Mouse (Mus musculus) neural tube, embryonic 14.5 days (tissue): ENCODE measurements at regions not wholly inside any gene's neighbourhood (a gene's known extent, or its start where the extent isn't known, plus 50 kb on each side); places are given as distances from the start of the nearest gene placed in this dataset.

Source experiments
- ATAC-seq: fragments of 200-750 bp; cut with Nextera tagmentation; 2 replicates; pipeline ENCODE4 v1.8.0; 2017; ENCODE audit warnings: low read depth, mild to moderate bottlenecking, moderate TSS enrichment, moderate library complexity
- H3K27ac ChIP-seq: fragments of 300-500 bp; sonication (generic); 2 replicates; pipeline ENCODE4 v1.5.1; 2014; ENCODE audit warnings: low read depth, mild to moderate bottlenecking, control low read depth, low read length, moderate library complexity, mixed read lengths
- H3K27me3 ChIP-seq: fragments of 300-500 bp; sonication (generic); 2 replicates; pipeline ENCODE4 v1.6.1; 2014; ENCODE audit warnings: low read length; ENCODE audit not compliant: control insufficient read depth, insufficient read depth
- H3K36me3 ChIP-seq: fragments of 300-500 bp; sonication (generic); 2 replicates; pipeline ENCODE4 v1.6.1; 2014; ENCODE audit warnings: low read length, mixed read lengths; ENCODE audit not compliant: control insufficient read depth, insufficient read depth
- H3K4me1 ChIP-seq: fragments of 300-500 bp; sonication (generic); 2 replicates; pipeline ENCODE4 v1.6.1; 2014; ENCODE audit warnings: low read length; ENCODE audit not compliant: control insufficient read depth, insufficient read depth
- H3K4me2 ChIP-seq: fragments of 300-500 bp; sonication (generic); 2 replicates; pipeline ENCODE4 v1.6.1; 2014; ENCODE audit warnings: mild to moderate bottlenecking, low read depth, low read length, control low read depth
- H3K4me3 ChIP-seq: fragments of 300-500 bp; sonication (generic); 2 replicates; pipeline ENCODE4 v1.5.1; 2014; ENCODE audit warnings: low read depth, low read length, control low read depth, mixed read lengths
- H3K9ac ChIP-seq: fragments of 300-500 bp; sonication (generic); replicated peaks from 2 replicates; pipeline ENCODE4 v1.6.1; 2014; ENCODE audit warnings: low read depth, mild to moderate bottlenecking, control low read depth, low read length, mixed read lengths
- H3K9me3 ChIP-seq: fragments of 300-500 bp; sonication (generic); 2 replicates; pipeline ENCODE4 v1.6.1; 2016; ENCODE audit warnings: low read length; ENCODE audit not compliant: control insufficient read depth
- WGBS: fragments of 180-500 bp; shearing (Covaris S2); extraction: QIAGEN DNeasy Blood & Tissue Kit; methylation state at CpG from one replicate; pipeline ENCODE4 v1.1.7; 2014; 5-methylcytosine and 5-hydroxymethylcytosine counted together

DNA sequence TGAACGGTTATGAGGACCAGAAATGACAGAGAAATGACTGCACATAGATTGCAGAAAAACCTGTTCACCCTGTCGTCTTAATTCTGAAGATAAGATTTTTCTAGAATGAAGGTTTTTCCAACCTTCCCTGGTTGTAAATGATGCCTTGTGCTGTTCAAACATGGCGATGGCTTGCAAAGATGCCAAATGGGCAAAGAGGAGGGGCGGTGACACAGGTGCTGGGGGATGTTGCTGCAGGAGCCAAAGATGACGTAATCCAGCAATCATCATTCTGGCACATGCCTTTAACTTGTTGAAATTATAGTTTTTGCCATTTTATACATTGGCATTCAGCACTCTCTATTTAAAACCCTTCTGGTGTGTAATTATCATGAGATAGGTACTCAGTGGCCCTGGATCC is 263.8 kb downstream of the Gm9195 start:
- Histone ChIP-seq H3K9me3 (no peaks in the 10 kb centered on the region), H3K4me1 (no peaks in the 10 kb centered on the region), H3K27me3 (no peaks in the 10 kb centered on the region), H3K9ac (no peak overlapping the region), H3K36me3 (no peaks in the 10 kb centered on the region), H3K4me2 (no peak overlapping the region), H3K27ac (no peak overlapping the region), H3K4me3 (no peak overlapping the region)
- no peak for ATAC-seq
- WGBS, result 75% methylated on average over 5 of the region's 5 CpGs

GRCm38 (mm10) chr14:72227441-72227840 is 264.2 kb downstream of the Gm9195 start:
- no peak for ATAC-seq
- Histone ChIP-seq H3K4me3 (no peak overlapping the region), H3K27ac (no peak overlapping the region), H3K4me1 (no peaks in the 10 kb centered on the region), H3K9me3 (no peaks in the 10 kb centered on the region), H3K9ac (no peak overlapping the region), H3K4me2 (no peak overlapping the region), H3K36me3 (no peaks in the 10 kb centered on the region), H3K27me3 (no peaks in the 10 kb centered on the region)
- WGBS, result 75% methylated on average over 1 of the region's 1 CpGs

- H3K9me3 ChIP-seq, result no peaks in the 10 kb centered on the region
Observed at GRCm38 (mm10) chr14:72226946-72227345, 264.7 kb downstream of the Gm9195 start.

DNA sequence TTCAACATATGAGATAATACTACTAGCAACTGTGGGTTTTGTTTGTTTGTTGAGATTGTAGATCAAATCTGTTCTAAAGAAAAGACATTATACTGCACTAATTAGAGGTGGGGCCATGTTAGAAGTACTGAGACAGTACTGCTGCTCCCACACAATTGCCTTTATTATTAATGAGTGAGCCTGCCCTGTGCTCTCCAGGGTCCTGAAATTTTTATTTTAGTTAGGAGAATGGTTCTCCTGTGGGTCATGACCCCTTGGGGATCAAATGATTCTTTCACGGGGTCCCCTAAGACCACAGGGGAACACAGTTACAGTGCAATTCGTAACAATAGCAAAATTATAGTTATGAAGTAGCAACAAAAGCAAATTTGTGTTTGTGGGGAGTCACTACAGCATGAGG is 268.8 kb downstream of the Gm9195 start:
- no peak overlapping the region for H3K9ac ChIP-seq
- no peak overlapping the region for H3K4me3 ChIP-seq
- no peaks in the 10 kb centered on the region for H3K9me3 ChIP-seq
- WGBS, result 49% methylated on average over 2 of the region's 2 CpGs
- no peaks in the 10 kb centered on the region for H3K36me3 ChIP-seq
- H3K4me1 ChIP-seq, result no peaks in the 10 kb centered on the region
- H3K27ac ChIP-seq, result no peak overlapping the region
- no peaks in the 10 kb centered on the region for H3K27me3 ChIP-seq
- ATAC-seq, result no peak
- no peak overlapping the region for H3K4me2 ChIP-seq

More at GRCm38 (mm10) chr14:72226946-72227345, 264.7 kb downstream of the Gm9195 start:
- H3K9ac ChIP-seq, result no peak overlapping the region
- no peaks in the 10 kb centered on the region for H3K4me1 ChIP-seq
- H3K4me2 ChIP-seq, result no peak overlapping the region
- WGBS, result 77% methylated on average over 1 of the region's 1 CpGs
- no peak overlapping the region for H3K4me3 ChIP-seq
- H3K36me3 ChIP-seq, result no peaks in the 10 kb centered on the region
- H3K27me3 ChIP-seq, result no peaks in the 10 kb centered on the region
- H3K27ac ChIP-seq, result no peak overlapping the region
- ATAC-seq, result no peak

- H3K4me2 ChIP-seq, result no peak overlapping the region
- no peak overlapping the region for H3K9ac ChIP-seq
- H3K9me3 ChIP-seq, result no peaks in the 10 kb centered on the region
- 96% methylated on average over 6 of the region's 6 CpGs for WGBS
- H3K4me3 ChIP-seq, result no peak overlapping the region
- H3K27me3 ChIP-seq, result no peaks in the 10 kb centered on the region
- H3K27ac ChIP-seq, result no peak overlapping the region
- no peaks in the 10 kb centered on the region for H3K36me3 ChIP-seq
- H3K4me1 ChIP-seq, result no peaks in the 10 kb centered on the region
- no peak for ATAC-seq
Observed at GRCm38 (mm10) chr14:72219523-72219922, 272.1 kb downstream of the Gm9195 start.

DNA sequence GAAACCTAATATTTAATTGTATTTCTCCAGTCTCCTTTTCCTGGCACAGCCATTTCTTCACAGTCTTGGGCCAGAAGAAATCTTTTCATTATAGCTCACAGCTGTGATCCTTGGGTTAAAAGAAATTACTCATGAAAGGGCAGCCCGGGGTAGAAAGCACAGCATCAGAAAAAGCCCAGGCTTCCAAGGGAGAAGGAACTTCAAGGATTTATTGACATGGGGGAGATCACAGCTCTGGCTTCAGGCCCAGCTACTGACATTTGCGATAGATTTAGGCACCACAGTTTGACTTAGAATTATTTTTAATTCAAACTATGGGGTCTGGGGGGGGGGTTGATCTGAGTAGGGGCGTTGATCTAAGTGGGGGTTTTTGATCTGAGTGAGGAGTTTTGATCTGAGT is 291.3 kb downstream of the Gm9195 start:
- no peak overlapping the region for H3K27ac ChIP-seq
- WGBS, result 67% methylated on average over 3 of the region's 3 CpGs
- H3K36me3 ChIP-seq, result no peaks in the 10 kb centered on the region
- no peak for ATAC-seq
- H3K4me2 ChIP-seq, result no peak overlapping the region
- no peaks in the 10 kb centered on the region for H3K4me1 ChIP-seq
- no peak overlapping the region for H3K9ac ChIP-seq
- H3K9me3 ChIP-seq, result no peaks in the 10 kb centered on the region
- H3K4me3 ChIP-seq, result no peak overlapping the region
- no peaks in the 10 kb centered on the region for H3K27me3 ChIP-seq

DNA sequence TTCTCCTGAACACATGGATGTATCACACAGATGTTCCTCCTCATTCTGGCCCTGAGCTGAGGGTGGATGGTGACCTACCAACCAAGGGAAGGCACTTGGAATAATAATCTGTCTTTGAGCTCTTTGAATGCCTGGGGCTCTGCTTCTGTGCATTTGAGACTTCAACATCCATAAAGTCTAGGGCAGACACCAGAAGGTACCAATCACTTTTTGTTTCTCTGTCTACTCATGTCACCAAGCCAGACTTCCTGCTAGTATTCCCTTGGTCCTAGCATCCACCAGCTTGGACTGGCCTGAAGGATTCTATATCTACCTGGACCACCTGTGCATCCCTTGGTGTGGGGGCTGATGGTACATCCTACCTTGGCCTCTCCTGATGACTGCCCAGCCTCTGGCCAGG is 291.7 kb downstream of the Gm9195 start:
- Histone ChIP-seq H3K4me2 (no peak overlapping the region), H3K36me3 (no peaks in the 10 kb centered on the region), H3K27me3 (no peaks in the 10 kb centered on the region), H3K27ac (no peak overlapping the region), H3K9ac (no peak overlapping the region), H3K4me1 (no peaks in the 10 kb centered on the region), H3K4me3 (no peak overlapping the region), H3K9me3 (no peaks in the 10 kb centered on the region)
- no peak for ATAC-seq

- no peak for ATAC-seq
- no peaks in the 10 kb centered on the region for H3K4me1 ChIP-seq
- H3K9me3 ChIP-seq, result no peaks in the 10 kb centered on the region
- H3K9ac ChIP-seq, result no peak overlapping the region
- no peaks in the 10 kb centered on the region for H3K27me3 ChIP-seq
- H3K4me3 ChIP-seq, result no peak overlapping the region
- no peak overlapping the region for H3K4me2 ChIP-seq
- H3K36me3 ChIP-seq, result no peaks in the 10 kb centered on the region
- no peak overlapping the region for H3K27ac ChIP-seq
- WGBS, result 49% methylated on average over 7 of the region's 7 CpGs
Observed at GRCm38 (mm10) chr14:72197972-72198371, 293.7 kb downstream of the Gm9195 start.

GRCm38 (mm10) chr14:72187329-72187984 is 304.2 kb downstream of the Gm9195 start:
- peak; percentile 85 for ATAC-seq
- no peaks in the 10 kb centered on the region for H3K27me3 ChIP-seq

More at GRCm38 (mm10) chr14:72187329-72187984, 304.2 kb downstream of the Gm9195 start:
- Histone ChIP-seq H3K4me3 (no peak overlapping the region), H3K9me3 (no peaks in the 10 kb centered on the region), H3K4me2 (no peak overlapping the region), H3K9ac (no peak overlapping the region), H3K27ac (no peak overlapping the region), H3K4me1 (no peaks in the 10 kb centered on the region), H3K36me3 (no peaks in the 10 kb centered on the region)
- 20% methylated on average over 5 of the region's 5 CpGs for WGBS
